Mouse (Mus musculus): Measurements from ENCODE around the gene Mtif3. TPM values are rescaled to one million over a fixed set of nuclear protein-coding genes. Genes with fewer than 3 reads are reported as not detected.
"Not testable (repeated sequence)": the region's sequence is repeated elsewhere in the genome, so short reads cannot be mapped to it uniquely, and the experiment has no call there.

Gene Mtif3
- polyA plus RNA-seq, 1 experiment from 2014 or later, result 29.9 TPM

- no peak for TF ChIP-seq CTCF (IDR thresholded peaks at IDR 0.05; ENCODE audit: low read depth)
- Histone ChIP-seq H3K9me3 (ENCODE audit: control insufficient read depth) (no peaks in the 10 kb centered on the region), H3K9ac (ENCODE audit: low read depth, low read length) (no peak overlapping the region), H3K4me3 (ENCODE audit: low read depth, low read length) (no peak overlapping the region), H3K27me3 (replicated peaks; ENCODE audit: control insufficient read depth, insufficient read depth, low read length) (no peaks in the 10 kb centered on the region), H3K4me2 (replicated peaks; ENCODE audit: low read depth) (no peak overlapping the region), H3K27ac (ENCODE audit: low read depth, low read length) (no peak overlapping the region), H3K36me3 (ENCODE audit: control insufficient read depth, insufficient read depth) (no peaks in the 10 kb centered on the region), H3K4me1 (replicated peaks; ENCODE audit: control insufficient read depth, insufficient read depth, low read length) (no peaks in the 10 kb centered on the region)
- no peak for ATAC-seq
- WGBS, result 65% methylated on average over 5 of the region's 5 CpGs
These were observed 40.1 kb downstream of the Mtif3 start for GRCm38 (mm10) chr5:146923547-146923946.

- no peak overlapping the region for H3K9ac ChIP-seq (ENCODE audit: low read depth, low read length)
- H3K4me2 ChIP-seq (replicated peaks; ENCODE audit: low read depth), result no peak overlapping the region
- H3K27ac ChIP-seq (ENCODE audit: low read depth, low read length), result no peak overlapping the region
- H3K36me3 ChIP-seq (ENCODE audit: control insufficient read depth, insufficient read depth), result no peaks in the 10 kb centered on the region
- H3K4me3 ChIP-seq (ENCODE audit: low read depth, low read length), result no peak overlapping the region
- ATAC-seq, result no peak; the same call in 1 of the 2 replicates
- H3K27me3 ChIP-seq (replicated peaks; ENCODE audit: control insufficient read depth, insufficient read depth, low read length), result no peaks in the 10 kb centered on the region
- H3K9me3 ChIP-seq (ENCODE audit: control insufficient read depth), result no peaks in the 10 kb centered on the region
- no peak for TF ChIP-seq CTCF (IDR thresholded peaks at IDR 0.05; ENCODE audit: low read depth)
- WGBS, result 53% methylated on average over 8 of the region's 8 CpGs
- no peaks in the 10 kb centered on the region for H3K4me1 ChIP-seq (replicated peaks; ENCODE audit: control insufficient read depth, insufficient read depth, low read length)
These were observed 42.4 kb downstream of the Mtif3 start for GRCm38 (mm10) chr5:146921224-146921623.

GRCm38 (mm10) chr5:146920314-146921161, 43.1 kb downstream of the Mtif3 start:
- Histone ChIP-seq H3K9me3 (ENCODE audit: control insufficient read depth) (no peaks in the 10 kb centered on the region), H3K9ac (ENCODE audit: low read depth, low read length) (0 out of 2 replicates have a peak overlapping the region, but pooled peaks have one; percentile 22)

GRCm38 (mm10) chr5:146919874-146920273, 43.7 kb downstream of the Mtif3 start:
- H3K27me3 ChIP-seq (replicated peaks; ENCODE audit: control insufficient read depth, insufficient read depth, low read length), result no peaks in the 10 kb centered on the region
- peak overlapping the region; percentile 18; the same call in 1 of the 2 replicates for H3K4me3 ChIP-seq (ENCODE audit: low read depth, low read length)
- no peaks in the 10 kb centered on the region for H3K36me3 ChIP-seq (ENCODE audit: control insufficient read depth, insufficient read depth)
- H3K4me1 ChIP-seq (replicated peaks; ENCODE audit: control insufficient read depth, insufficient read depth, low read length), result no peaks in the 10 kb centered on the region
- no peaks in the 10 kb centered on the region for H3K9me3 ChIP-seq (ENCODE audit: control insufficient read depth)
- peak overlapping the region; percentile 62 for H3K4me2 ChIP-seq (replicated peaks; ENCODE audit: low read depth)
- H3K27ac ChIP-seq (ENCODE audit: low read depth, low read length), result no peak overlapping the region
- ATAC-seq, result 0 out of 2 replicates have a peak, but pooled peaks have one; percentile 14
- no peak for TF ChIP-seq CTCF (IDR thresholded peaks at IDR 0.05; ENCODE audit: low read depth)
- no peak overlapping the region for H3K9ac ChIP-seq (ENCODE audit: low read depth, low read length)
- WGBS, result 31% methylated on average over 6 of the region's 6 CpGs

More at GRCm38 (mm10) chr5:146920314-146921161, 43.1 kb downstream of the Mtif3 start:
- 7% methylated on average over 23 of the region's 27 CpGs for WGBS
- Histone ChIP-seq H3K4me3 (ENCODE audit: low read depth, low read length) (peak overlapping the region; percentile 18), H3K4me2 (replicated peaks; ENCODE audit: low read depth) (peak overlapping the region; percentile 62), H3K27me3 (replicated peaks; ENCODE audit: control insufficient read depth, insufficient read depth, low read length) (no peaks in the 10 kb centered on the region), H3K36me3 (ENCODE audit: control insufficient read depth, insufficient read depth) (no peaks in the 10 kb centered on the region), H3K27ac (ENCODE audit: low read depth, low read length) (no peak overlapping the region), H3K4me1 (replicated peaks; ENCODE audit: control insufficient read depth, insufficient read depth, low read length) (no peaks in the 10 kb centered on the region)
- no peak for TF ChIP-seq CTCF (IDR thresholded peaks at IDR 0.05; ENCODE audit: low read depth)
- peak; percentile 19; the same call in 1 of the 2 replicates for ATAC-seq

GRCm38 (mm10) chr5:146917357-146917756, 46.2 kb downstream of the Mtif3 start:
- not testable (repeated sequence) for H3K4me3 ChIP-seq (ENCODE audit: low read depth, low read length); H3K27me3 ChIP-seq (replicated peaks; ENCODE audit: control insufficient read depth, insufficient read depth, low read length); H3K9me3 ChIP-seq (ENCODE audit: control insufficient read depth); H3K27ac ChIP-seq (ENCODE audit: low read depth, low read length); H3K9ac ChIP-seq (ENCODE audit: low read depth, low read length); ATAC-seq; H3K4me2 ChIP-seq (replicated peaks; ENCODE audit: low read depth); H3K36me3 ChIP-seq (ENCODE audit: control insufficient read depth, insufficient read depth); H3K4me1 ChIP-seq (replicated peaks; ENCODE audit: control insufficient read depth, insufficient read depth, low read length)
- WGBS, result 80% methylated on average over 6 of the region's 6 CpGs

- no peaks in the 10 kb centered on the region for H3K4me1 ChIP-seq (replicated peaks; ENCODE audit: control insufficient read depth, insufficient read depth, low read length)
- no peak for ATAC-seq
- no peak overlapping the region for H3K4me3 ChIP-seq (ENCODE audit: low read depth, low read length)
- H3K36me3 ChIP-seq (ENCODE audit: control insufficient read depth, insufficient read depth), result no peaks in the 10 kb centered on the region
- H3K9ac ChIP-seq (ENCODE audit: low read depth, low read length), result no peak overlapping the region
- H3K27ac ChIP-seq (ENCODE audit: low read depth, low read length), result no peak overlapping the region
- no peak for TF ChIP-seq CTCF (IDR thresholded peaks at IDR 0.05; ENCODE audit: low read depth)
- H3K27me3 ChIP-seq (replicated peaks; ENCODE audit: control insufficient read depth, insufficient read depth, low read length), result no peaks in the 10 kb centered on the region
- no peak overlapping the region for H3K4me2 ChIP-seq (replicated peaks; ENCODE audit: low read depth)
- no peaks in the 10 kb centered on the region for H3K9me3 ChIP-seq (ENCODE audit: control insufficient read depth)
- 41% methylated on average over 6 of the region's 6 CpGs for WGBS
These were observed 46.8 kb downstream of the Mtif3 start for GRCm38 (mm10) chr5:146916806-146917205.

Measured in intestine, postnatal 0 days (tissue).